Mouse (Mus musculus): ENCODE data around the gene Spag16.

Spag16 gene

DNA sequence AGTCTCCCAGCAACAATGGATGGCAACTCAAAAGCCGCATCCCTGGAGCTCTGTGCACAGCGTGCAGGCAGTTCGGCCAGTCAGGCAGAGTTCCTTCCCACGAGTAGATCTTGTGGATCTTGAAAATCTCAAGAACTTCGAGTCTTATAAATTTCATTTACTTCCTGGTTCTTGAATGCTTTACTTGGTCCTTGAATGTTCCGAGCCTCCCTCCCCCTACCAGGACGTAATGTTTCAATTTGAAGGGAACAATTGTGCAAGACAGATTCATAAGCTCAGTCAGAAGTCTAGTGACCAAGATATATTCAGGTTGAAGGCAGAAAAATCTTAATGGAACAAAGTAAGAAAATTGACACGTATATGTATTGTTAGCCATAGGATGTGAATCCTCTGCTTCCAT lies 277.9 kb downstream of the Spag16 start:
- DNase-seq, result no peak

DNA sequence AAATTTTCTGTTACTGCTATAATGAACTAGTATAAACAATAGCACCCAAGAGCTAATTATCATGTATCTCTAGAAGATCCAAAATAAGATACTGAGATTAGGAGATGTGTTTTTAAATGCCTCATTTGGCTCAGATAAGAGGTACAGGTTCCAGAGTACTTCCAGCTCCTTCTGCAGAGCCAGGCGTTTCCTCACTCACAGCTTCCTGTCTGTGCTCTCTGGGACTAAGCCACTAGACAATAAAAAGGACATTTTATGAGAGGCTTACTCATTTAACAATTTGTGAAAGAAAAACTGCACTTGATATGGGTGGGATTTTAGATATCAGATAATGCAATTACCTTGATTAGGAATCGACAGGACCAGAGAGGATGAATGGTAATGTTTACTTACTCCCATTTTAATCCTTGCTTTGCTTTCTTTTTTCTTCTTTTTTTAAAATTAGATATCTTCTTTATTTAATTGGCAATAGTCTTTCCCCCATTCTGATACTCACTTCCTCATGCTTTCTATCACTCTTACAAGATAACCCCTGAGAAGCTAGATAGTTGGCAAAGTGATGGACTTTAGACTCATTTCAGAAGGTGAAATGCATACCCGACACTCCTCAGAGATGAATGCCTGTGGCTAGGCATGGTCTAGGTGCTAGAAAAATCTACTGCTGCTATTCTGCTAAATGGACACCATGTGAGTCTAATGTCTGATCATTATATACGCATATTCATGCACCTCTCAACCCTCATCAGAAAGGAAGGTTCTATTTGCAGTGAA lies 289.6 kb downstream of the Spag16 start:
- DNase-seq, result no peak

DNA sequence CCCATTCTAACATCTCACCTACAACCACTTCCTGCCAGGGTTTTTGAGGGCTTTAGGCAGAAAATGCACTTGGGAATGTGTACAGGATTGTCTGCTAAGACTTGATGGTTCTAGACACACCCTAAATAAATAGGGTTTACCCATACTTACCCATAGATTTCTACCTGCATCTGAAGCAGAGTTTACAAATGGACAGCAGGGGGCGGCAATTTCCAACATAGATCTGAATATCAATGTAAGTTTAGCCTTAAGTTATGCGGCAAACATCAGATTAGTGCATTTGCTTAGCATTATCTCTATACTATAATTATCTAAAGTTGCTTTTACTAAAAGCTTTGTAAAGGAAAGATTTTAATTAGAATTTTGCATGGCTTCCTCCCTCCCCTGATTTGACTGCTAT lies 301.3 kb downstream of the Spag16 start:
- DNase-seq, result peak; percentile 39

DNA sequence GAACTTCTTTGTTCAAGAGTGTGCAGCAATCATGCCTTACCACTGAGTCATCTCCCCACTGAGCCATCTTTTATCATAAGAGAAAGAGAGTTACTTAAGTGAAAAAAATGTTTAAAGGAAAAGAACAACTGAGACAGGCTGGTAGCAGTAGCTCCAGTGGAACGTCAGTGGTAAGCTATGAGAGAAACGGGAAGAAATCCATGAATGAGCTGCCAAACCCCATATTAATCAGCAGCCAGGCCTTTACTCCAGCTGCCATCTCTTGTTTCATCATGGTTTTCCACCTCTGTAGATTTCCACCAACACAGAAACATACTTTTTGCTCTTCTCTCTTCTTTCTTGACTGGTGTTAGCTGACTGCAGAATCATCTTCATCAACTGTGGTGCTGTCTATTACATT lies 308.8 kb downstream of the Spag16 start:
- DNase-seq, result no peak

DNA sequence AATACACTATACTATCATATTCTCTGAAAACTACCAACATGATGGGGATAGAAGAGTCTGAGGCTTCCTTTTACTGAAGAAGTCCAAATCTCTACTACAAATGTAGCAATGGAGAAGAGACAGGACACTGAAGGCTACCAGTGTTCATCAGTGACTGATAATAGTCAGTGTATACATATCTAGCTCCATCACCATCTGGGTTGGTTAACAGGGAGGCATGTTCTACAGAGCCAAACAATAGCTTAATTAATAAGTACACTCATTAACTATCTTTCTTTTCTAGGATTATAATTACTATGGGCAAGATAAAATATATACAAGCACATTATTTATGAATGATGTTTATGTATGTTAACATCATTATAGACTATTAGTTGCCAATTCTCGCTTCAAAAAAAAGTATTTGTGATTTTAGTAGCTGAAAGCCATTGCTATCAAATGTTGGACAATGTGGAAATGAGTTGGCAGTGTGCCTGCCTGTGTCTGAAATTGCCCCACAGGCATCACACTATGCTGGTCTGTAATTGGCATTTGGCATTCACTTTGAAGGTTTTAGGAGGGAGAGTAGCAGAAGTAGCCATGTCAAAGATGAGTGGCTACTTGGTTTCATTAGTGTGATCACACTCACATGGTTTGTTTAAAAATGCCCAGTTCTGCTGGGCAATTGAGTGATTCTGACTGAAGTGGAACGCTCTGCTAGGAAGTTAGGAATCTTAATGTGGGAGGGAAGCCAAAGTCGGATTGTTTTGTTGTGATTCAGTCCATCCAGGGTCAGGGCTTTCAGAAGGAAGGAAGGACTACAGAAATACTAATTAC lies 338.8 kb downstream of the Spag16 start:
- no peak for DNase-seq

DNA sequence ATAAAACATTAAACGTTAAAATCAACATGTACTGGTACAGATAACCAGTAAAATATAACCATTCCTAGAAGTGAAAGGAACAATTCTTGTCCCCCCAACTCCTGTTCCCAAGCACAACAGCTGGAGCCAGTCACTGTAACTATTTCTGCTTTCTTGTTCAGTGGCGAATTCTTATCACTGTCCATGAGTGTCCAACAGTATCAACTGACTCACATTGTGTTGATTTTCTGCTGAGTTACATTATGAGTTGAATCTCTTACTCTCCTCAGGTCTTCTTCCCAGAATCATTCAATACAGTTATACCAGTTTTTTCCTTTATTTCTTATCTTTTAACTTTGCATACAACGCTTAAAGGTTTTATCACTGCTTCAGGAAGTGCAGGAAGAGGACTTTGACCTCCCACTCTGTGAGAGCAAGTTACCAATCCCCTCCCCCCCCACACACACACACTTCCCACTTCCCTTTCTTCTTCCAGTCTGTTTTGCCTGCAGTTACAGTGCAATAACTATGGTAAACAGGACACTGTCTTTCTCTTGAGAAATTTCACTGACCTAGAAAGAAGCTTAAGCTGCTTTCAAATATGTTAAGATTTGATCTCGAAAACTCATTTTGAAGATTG lies 353.5 kb downstream of the Spag16 start:
- no peak for DNase-seq

DNA sequence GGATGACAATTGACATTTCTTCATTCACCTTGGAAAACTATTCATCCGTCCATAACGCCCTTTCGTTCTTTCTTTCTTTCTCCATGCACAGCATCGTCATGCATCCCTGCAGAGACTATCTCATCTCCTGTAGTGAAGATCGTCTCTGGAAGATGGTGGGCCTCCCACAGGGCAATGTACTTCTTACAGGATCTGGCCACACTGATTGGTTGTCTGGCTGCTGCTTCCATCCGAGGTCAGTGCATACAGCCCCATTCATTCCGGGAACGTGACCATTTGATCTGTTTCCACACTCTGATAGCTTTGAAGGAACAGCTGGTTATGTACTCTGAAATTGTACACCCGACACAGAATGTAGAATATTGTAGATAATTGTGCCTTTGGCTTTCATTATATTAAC lies 438.0 kb downstream of the Spag16 start:
- no peak for DNase-seq

DNA sequence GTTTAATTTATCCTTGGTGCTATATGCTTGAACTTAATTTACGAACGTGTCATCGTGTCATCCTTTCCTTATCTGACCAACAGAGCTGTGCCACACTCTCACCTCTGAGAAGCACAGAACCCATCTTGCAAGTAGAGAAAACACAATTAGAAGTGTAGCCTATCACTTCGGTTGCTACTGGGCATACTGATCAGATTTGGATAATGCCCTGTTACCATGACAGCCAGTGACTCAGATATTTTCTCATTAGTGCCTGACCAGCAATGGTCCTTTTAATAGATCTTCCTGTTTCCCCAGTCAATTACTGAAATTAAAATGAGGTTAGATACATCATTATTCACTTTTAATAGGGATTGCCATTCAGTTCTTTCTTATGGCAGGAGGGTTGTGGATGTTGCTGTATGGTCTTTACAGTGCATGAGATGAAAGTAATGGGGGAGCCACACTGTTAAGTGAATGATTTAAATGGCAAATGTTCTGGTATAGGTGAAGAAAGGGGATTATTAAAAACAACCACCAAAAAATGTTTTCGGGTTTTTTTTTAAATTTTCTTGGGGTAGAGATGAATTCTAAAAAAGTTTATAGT lies 439.2 kb downstream of the Spag16 start:
- DNase-seq, result no peak

DNA sequence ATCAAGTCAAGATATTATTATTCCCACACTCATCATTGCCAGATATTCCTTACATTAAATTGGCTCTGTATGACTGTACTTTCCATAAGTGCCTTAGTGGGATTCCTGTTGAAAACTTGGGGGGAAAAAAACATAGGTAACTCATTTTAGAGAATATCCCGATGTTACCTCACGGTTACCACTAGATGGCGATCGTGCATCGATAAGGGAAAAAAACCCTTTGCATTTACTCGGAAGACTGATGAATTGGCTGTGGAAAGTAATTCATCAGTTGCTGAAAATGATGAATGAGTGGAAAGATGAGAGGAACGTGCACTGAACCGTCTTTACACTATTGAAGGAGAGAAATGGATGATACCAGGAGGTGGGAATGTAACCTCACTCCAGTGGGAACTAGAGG lies 443.4 kb downstream of the Spag16 start:
- DNase-seq, result no peak

DNA sequence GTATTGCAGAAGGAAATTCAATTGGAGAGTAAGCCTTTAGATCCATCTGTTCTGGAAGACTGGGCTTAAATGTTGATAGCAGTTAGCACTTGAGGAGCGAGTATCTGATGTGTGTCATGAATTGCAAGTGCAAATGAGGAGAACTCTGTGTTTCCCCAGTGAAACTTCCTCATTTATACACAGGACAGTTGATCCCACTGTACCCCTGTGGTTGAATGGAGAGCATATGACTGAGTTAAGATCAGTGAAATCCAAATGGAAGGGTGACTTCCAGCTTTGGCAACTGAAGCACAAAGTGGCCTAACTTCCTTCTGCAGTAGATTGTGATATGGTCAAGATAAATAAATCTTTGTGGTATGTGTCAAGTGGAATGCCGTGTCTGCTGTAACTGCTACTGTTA lies 446.0 kb downstream of the Spag16 start:
- DNase-seq, result no peak

DNA sequence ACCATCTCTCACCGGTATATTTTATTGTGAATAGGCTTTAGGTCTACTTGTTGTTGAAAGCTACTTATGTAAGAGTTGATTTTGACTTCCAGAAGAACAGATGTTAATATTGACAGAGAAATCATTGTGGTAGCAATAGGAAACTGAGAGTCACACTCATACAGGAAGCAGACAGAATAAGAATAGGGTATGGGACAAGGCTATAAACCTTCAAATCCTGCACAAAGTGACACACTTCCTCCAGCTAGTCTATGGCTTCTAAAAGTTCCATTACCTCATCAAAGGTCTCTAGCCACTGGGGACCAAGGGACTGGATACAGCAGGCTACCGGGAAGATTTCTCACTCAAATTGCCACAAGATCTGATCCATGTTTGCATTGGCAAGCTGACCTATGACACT lies 452.5 kb downstream of the Spag16 start:
- DNase-seq, result no peak

DNA sequence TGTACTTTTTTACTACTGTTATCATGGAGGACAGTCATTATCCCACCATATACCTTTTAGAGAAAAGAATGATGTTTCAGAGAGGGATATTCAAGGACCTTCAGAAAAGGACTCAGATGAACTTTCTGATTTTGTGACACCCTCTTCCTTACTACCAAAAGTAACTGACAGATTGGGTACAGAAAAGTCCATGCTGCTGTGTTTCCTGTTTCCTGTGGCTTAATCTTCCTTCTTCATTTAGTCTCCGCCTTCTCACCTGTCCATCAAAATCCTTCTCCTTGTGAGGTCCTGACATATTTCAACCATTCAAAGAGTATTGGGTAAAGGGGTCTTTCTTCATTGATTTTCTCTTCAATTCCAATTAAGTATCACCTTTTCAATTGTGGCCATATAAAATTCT lies 456.6 kb downstream of the Spag16 start:
- no peak for DNase-seq

DNA sequence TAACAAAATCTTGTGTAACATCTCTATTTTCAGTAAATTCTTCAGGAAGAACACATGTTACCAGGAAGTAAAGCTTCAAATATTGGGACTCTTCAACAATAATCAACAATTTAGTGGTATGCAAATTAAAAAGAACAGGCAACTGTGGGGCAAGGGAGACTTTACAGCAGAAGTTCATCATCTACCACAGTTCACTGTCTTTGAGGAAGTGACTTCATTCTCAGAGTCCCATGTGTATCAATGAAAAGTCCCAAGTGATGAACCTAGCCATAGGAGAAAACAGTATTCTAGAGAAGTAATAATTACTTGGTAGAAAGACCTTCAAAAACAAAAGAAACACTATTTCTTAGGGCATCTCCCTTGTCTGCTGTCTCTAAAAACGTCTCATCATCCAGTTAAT lies 457.4 kb downstream of the Spag16 start:
- DNase-seq, result no peak

DNA sequence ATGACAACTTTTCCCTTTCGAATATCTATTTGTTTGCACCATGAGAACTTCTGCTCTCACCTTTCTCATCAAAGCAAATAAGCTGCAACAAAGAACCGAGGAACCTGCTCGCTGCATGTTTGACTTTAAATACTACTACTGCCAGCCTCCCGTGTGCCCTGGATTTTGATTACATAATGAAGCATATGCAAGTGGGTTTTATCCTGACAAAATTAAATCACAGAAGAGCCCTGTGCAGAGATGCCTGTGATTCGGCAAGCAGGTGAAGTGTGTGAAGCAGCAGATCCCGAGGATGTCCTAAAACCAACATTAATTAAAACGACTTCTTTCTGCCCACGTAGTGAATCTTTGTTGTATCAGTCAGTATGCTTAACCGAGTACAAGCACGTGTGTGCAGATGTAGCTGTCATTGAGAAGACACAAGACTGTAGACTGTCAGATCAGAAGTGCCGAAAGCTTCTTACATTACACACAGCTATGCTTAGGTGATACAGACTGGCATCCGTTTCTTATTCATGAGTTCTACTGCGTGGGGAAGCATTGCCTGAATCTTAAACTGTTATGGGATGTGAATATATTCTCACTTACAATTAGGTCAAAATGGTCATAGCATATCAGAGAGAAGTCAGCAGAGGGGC lies 489.5 kb downstream of the Spag16 start:
- no peak for DNase-seq

DNA sequence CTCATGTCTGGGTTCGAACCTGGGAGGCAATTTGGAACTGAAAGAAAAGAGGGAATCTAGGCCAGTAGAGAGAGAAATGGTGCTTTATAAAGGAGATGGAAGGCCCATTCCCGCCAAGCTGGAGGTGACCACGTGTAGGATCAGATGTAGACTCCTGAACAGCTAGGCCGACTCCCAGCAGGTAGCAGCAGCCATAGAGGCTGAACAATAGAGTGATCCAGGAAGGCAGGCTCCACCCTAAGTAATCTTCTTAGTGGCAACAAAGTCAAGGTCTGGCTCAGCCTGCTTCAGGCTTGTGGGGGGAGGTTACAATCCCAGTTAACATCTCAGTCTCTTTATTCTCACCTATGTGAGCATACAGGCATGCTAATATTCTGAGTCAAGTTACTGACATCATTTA lies 494.2 kb downstream of the Spag16 start:
- no peak for DNase-seq

DNA sequence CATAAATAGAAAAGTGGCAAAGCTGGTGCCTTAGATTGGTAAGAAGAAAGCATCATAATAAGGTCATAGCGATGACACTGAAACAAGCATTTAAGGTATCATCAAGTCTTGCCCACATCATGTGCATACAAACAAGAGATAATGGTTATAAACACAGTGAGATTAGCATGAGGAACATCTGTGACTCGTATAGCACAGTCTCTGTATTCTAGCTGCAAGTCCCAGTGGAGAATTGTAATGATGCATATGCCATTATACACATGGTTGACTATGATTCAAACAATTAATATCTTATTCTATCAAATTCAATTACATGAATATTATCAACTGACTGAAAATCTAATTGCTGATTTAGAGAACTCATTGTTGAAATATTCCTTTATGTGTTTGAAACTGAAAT lies 519.4 kb downstream of the Spag16 start:
- DNase-seq, result no peak

DNA sequence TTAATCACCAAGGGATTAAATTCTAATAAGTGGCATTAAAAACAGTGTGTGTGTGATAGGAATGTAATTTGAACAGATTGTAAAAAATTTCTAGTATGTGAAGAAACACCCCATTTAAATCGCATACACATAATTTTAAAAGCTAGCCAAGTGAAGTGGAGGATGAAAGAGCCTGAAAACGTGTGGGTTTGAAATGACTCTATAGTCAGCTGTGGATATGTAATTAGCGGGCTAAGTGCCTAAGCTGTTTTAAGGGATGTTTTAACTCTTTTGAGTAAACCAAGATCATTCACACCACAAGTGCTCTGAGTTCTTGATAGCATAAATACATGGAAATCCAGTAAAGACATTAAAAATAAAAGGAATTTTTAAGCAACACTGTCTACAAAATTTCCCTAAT lies 524.6 kb downstream of the Spag16 start:
- no peak for DNase-seq

DNA sequence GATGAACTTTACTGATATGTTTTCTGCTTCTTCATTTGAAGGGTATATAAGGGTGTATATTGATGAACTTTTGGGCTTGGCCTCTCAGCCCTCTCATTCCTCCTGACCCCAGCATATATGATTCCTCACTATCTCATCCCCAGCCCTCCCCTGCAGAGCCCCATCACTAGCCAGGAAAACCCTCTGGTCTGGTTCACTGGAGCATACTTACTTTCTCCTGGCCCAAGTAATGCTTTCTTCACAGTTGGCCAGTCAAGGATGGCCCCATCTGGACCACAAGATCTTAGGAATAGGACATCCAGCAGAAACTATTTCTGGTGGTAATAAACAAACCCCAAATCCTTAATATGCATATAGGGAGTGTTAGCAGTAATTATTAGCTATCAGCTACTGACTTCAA lies 527.2 kb downstream of the Spag16 start:
- DNase-seq, result no peak

DNA sequence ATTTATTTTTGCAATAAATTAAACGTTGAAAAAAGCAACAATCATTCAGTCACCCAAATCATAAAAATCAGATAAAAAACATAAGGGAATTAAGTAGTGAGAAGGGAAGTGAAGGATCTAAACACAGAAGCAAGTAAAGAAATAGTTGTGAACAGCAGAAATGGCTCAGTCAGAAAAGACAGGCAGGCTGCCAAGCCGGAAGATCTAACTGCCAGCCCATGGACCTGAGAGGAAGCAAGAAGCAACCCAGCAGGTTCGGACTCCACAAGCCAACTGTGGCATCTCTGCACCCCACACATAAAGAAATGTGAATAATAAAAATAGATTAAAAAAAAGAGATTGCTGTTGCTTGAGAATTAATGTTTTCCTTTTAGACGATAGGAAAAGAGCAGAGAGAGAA lies 545.0 kb downstream of the Spag16 start:
- peak; percentile 10 for DNase-seq

DNA sequence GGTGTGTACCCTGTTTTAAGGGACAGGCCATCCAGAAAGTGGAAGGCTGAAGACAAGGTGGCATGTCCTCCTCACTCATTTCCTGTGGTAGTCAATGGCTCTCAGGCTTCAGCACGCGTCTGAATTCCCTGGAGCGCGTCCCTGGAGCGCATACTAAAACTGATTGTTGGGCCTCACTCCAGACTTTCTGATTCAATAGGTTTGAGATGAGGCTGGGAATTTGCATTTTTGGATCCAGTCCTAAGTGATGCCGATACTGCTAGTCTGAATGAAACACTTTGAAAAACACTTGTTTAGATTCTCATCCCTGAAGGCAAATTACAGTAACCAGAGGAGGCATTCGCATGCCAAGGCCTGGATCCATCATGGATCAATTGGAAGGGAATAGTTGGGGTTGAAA lies 553.3 kb downstream of the Spag16 start:
- DNase-seq, result no peak

DNA sequence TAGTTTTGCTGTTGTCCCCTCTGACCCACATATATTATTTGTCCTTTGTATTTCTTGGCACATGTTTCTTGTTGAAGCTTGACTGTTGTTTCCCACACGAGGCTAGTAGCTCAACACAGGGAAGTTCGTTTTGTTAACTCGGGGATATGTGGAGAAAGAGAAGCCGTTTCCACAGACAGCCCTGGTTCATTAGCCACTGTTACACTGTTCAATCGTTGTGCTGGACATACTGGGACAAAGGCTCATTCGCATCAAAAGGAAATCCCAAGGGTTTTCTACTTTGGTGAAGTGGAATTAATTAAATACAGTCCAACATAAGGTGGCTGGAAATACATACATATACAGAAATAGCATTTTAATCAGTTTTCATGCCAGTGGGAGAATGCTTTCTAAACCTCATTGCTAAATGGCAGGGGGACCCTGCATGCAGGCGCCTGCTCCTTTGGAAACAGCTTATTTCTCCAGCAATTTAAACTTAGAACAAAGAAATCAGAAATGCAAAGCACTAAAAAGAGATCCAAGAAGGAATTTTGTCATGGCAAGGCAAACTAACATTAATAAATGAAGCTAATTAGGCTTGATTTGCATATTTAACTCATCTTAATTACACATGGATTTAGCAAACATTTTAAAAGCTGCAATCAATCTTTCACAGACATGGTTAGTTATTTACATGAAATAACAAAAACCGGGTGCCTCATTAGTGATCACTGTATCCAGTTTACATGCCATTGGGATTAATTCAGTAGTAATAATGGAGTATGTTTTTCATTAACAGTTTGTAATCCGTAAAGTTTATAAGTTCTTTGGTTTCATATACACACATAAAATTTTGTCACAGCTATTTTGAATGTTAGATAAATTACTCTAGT lies 615.7 kb downstream of the Spag16 start:
- no peak for DNase-seq

DNA sequence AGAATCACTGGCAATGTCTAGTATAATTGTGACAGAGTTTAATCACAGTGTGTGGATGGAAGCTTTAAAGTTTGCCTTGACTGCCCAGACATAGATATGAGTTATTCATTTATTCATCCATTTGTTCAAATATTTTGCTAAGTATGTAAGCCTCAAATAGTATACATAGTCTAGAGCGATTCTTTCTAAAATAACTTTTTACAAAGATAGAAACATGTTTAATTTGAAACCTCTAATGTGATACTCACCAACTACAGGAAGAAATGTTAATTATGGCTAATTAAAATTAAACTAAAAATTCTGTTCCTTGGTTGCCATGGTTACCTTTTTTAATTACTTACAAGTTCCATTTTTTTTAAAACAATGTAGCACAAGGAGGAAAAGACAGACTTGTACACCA lies 653.1 kb downstream of the Spag16 start:
- DNase-seq, result no peak

All from right cerebral cortex, postnatal 14 days (tissue).